Mouse (Mus musculus) stomach, embryonic 14.5 days (tissue): ENCODE data around the gene Mab21l3. TPM values are rescaled to one million over a fixed set of nuclear protein-coding genes. Genes with fewer than 3 reads are reported as not detected.

Experiments used
- ATAC-seq: fragments of 200-750 bp; cut with Nextera tagmentation; 2 replicates; pipeline ENCODE4 v1.8.0; 2017; ENCODE audit warnings: low read depth, moderate TSS enrichment; ENCODE audit not compliant: insufficient number of reproducible peaks, insufficient read depth, low FRiP score
- H3K27ac ChIP-seq: fragments of 300-500 bp; sonication (generic); 2 replicates; pipeline ENCODE4 v1.5.1; 2014; ENCODE audit warnings: mild to moderate bottlenecking, low read length, moderate library complexity, mixed read lengths
- H3K27me3 ChIP-seq: fragments of 300-500 bp; sonication (generic); 2 replicates; pipeline ENCODE4 v1.6.1; 2014; ENCODE audit warnings: low read length, control low read depth, mixed read lengths; ENCODE audit not compliant: control insufficient read depth, insufficient read depth
- H3K36me3 ChIP-seq: fragments of 300-500 bp; sonication (generic); 2 replicates; pipeline ENCODE4 v1.6.1; 2014; ENCODE audit warnings: mild to moderate bottlenecking, control low read depth, low read length, moderate library complexity, mixed read lengths; ENCODE audit not compliant: control insufficient read depth, insufficient read depth
- H3K4me1 ChIP-seq: fragments of 300-500 bp; sonication (generic); 2 replicates; pipeline ENCODE4 v1.6.1; 2014; ENCODE audit warnings: low read length, control low read depth, mixed read lengths; ENCODE audit not compliant: control insufficient read depth, insufficient read depth
- H3K4me2 ChIP-seq: fragments of 300-500 bp; sonication (generic); replicated peaks from 2 replicates; pipeline ENCODE4 v1.6.1; 2014; ENCODE audit warnings: low read depth, low read length, control low read depth
- H3K4me3 ChIP-seq: fragments of 300-500 bp; sonication (generic); 2 replicates; pipeline ENCODE4 v1.5.1; 2014; ENCODE audit warnings: low read depth, low read length, control low read depth
- H3K9ac ChIP-seq: fragments of 300-500 bp; sonication (generic); replicated peaks from 2 replicates; pipeline ENCODE4 v1.6.1; 2014; ENCODE audit warnings: low read depth, mild to moderate bottlenecking, control low read depth, low read length, moderate library complexity, mixed read lengths
- H3K9me3 ChIP-seq: fragments of 300-500 bp; sonication (generic); 2 replicates; pipeline ENCODE4 v1.6.1; 2016; ENCODE audit warnings: low read depth, low read length, control low read depth; ENCODE audit not compliant: control insufficient read depth
- WGBS: fragments of 180-500 bp; shearing (Covaris S2); extraction: QIAGEN DNeasy Blood & Tissue Kit; methylation state at CpG from one replicate; pipeline ENCODE4 v1.1.7; 2014; 5-methylcytosine and 5-hydroxymethylcytosine counted together
- polyA plus RNA-seq: library from polyadenylated mRNA; unstranded; fragments of >200 nt; fragmentation: Nextera tagmentation; extraction: Ambion mirVana; gene quantifications from 2 replicates; pipeline ENCODE4 v1.2.1, GENCODE M21; 2014

Mab21l3 gene
- polyA plus RNA-seq, 1 experiment from 2014 or later: 0.69 TPM

DNA sequence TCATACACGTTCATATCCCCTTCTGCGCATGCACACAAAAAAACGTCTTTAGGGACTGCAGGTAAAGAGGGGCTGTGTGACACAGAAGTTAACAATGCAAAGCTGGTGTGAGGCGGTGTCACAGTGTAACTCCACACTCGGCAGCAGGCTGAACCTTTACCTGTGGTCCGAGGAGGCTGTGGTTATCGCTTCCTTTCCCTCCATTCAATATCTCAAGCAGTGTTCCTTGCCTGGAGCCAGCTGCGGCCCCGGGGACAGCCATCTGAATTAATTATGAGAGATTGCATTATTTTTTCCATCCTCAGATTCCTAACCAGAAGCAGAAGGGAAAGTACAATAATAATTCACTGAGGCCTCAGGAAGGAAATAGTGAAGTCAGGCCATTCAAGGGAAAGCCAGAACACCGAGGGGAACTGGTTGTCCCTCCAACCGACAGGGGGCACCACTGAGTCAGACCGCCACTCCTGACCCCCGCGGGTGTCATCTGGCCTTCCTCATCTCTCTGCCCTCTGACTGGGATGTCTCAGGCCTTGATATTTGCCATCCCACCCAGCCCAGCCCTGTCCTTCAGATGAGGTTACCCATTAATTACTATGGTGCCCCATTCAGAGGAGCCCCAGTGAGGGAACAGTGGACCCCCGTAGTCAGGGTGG lies 53.2 kb downstream of the Mab21l3 start:
- Histone ChIP-seq H3K27ac (no peak overlapping the region), H3K9me3 (no peaks in the 10 kb centered on the region), H3K4me1 (peaks cover 7% of the 10 kb centered on the region; the same call in 1 of the 2 replicates), H3K27me3 (no peaks in the 10 kb centered on the region), H3K4me2 (no peak overlapping the region), H3K36me3 (no peaks in the 10 kb centered on the region), H3K4me3 (no peak overlapping the region), H3K9ac (no peak overlapping the region)
- no peak for ATAC-seq
- 77% methylated on average over 15 of the region's 15 CpGs for WGBS

DNA sequence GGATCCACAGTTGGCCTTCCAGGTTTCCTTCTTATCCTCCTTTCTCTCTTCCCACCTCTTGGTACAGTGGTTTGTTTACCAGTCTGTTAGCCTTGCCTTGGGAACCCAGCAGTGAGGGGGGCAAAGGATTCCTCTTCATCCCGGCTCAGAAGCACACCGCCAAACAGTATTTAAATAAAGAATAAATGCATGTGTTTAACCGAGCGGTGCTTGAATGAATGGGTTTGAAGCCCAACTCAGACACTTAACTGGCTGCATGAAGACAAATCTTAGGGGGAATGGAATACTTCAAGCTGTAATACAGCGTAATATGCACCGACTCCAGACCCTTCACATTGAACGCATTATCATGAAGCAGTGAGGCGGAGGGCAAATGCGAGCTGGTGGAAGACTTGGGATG lies 54.1 kb downstream of the Mab21l3 start:
- 76% methylated on average over 9 of the region's 9 CpGs for WGBS
- no peak overlapping the region for H3K9ac ChIP-seq
- ATAC-seq: no peak
- no peak overlapping the region for H3K4me2 ChIP-seq
- no peak overlapping the region for H3K27ac ChIP-seq
- no peak overlapping the region for H3K4me3 ChIP-seq
- no peaks in the 10 kb centered on the region for H3K36me3 ChIP-seq
- no peaks in the 10 kb centered on the region for H3K27me3 ChIP-seq
- H3K4me1 ChIP-seq: peaks cover 7% of the 10 kb centered on the region; the same call in 1 of the 2 replicates
- no peaks in the 10 kb centered on the region for H3K9me3 ChIP-seq

DNA sequence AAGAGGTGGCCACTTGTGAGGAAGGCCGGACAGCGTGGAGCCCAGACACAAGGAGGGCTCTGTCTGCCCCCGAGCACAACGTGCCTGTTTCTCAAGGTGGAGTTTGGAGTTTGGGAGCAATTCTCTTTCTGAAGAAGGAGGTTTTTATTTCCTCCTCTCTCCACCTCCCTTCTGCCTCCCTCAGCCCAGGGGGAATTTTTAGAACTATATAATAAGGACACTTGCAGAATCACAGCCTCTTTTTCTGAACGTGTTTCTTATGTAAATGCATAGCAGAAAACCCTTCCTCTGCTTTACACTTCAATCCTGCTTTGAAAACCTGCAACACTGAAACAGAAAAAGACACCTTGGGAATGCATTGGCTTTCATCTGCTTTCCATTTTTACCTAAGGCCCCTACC lies 54.7 kb downstream of the Mab21l3 start:
- ATAC-seq: no peak
- no peaks in the 10 kb centered on the region for H3K36me3 ChIP-seq
- H3K27ac ChIP-seq: no peak overlapping the region
- no peaks in the 10 kb centered on the region for H3K27me3 ChIP-seq
- H3K4me2 ChIP-seq: no peak overlapping the region
- 82% methylated on average over 5 of the region's 5 CpGs for WGBS
- H3K4me1 ChIP-seq: peaks cover 7% of the 10 kb centered on the region; the same call in 1 of the 2 replicates
- no peak overlapping the region for H3K4me3 ChIP-seq
- H3K9ac ChIP-seq: no peak overlapping the region
- H3K9me3 ChIP-seq: no peaks in the 10 kb centered on the region

DNA sequence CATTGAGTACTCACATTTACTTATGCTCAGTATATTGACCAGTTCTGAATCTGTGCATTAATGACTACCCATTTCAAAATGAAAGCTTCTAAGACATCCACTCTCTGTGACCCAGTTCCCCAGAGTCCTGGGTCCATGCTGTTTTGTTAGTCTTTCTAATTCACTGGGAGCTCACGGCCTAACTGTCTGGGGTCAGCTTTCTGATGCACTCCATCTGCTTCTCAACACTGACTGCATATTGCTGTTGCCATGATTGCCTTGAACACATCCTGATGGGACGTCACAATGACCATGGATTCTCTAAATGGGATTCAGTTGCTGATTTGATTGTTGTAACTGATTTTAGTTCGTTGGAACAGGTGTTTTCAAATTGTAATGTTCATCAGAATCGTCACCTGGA lies 56.6 kb downstream of the Mab21l3 start:
- no peak overlapping the region for H3K4me2 ChIP-seq
- no peaks in the 10 kb centered on the region for H3K4me1 ChIP-seq
- no peaks in the 10 kb centered on the region for H3K9me3 ChIP-seq
- no peak overlapping the region for H3K9ac ChIP-seq
- no peaks in the 10 kb centered on the region for H3K27me3 ChIP-seq
- no peak overlapping the region for H3K4me3 ChIP-seq
- no peak for ATAC-seq
- WGBS: 65% methylated on average over 4 of the region's 4 CpGs
- no peak overlapping the region for H3K27ac ChIP-seq
- H3K36me3 ChIP-seq: no peaks in the 10 kb centered on the region

DNA sequence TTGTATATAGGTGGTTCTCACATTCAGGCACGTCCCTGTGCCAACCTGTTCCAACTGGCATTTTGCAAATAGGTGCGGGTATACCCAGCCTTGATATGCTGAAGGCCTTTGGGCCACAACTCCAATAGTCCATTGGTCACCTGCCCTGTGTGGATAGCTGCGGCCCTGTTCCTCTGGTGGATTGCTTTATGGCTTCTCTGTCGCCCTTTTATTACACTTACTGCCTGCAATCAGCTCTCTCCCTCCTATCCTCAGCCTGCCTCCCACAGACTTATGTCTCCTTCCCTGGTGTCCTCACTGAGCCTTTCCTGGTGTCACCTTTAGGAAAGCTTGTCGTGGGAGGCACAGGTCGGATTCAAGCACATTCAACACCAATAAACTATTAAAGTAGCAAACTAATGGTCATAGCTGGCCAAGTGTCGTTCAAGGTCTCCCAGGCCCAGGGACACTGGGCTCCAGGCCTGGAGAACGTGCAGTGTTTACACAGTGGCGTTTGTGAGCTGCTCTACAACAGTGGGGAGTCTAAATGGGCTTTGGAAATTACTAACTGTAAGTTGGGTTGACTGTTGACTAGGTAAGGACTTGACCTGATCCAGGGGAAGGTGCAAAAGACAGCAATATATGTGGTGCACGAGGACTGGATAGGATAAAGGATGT lies 63.9 kb downstream of the Mab21l3 start:
- H3K36me3 ChIP-seq: no peaks in the 10 kb centered on the region
- no peak overlapping the region for H3K4me2 ChIP-seq
- no peak overlapping the region for H3K9ac ChIP-seq
- peaks cover 5% of the 10 kb centered on the region; the same call in 1 of the 2 replicates for H3K4me1 ChIP-seq
- no peaks in the 10 kb centered on the region for H3K27me3 ChIP-seq
- no peak for ATAC-seq
- 70% methylated on average over 10 of the region's 10 CpGs for WGBS
- H3K27ac ChIP-seq: no peak overlapping the region
- no peaks in the 10 kb centered on the region for H3K9me3 ChIP-seq
- no peak overlapping the region for H3K4me3 ChIP-seq

DNA sequence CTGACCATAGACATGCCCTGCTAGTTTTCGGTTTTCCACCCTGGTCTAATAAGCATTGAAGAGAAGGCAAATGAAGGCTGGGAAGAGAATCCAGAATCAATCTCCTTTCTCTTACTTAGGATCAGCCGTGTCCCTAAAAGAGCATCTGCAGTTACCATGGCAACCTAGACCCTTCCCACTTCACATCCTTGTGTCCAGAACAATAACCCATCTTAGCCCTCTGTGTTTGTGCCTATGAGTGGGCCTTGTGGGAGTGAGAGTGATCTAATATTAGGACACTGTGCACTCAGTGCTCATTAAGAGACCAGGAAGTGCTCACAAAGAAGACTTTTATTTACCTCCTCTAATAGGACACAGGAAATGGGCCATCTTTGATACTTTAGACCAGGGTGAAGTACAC lies 65.0 kb downstream of the Mab21l3 start:
- WGBS: 60% methylated on average over 2 of the region's 2 CpGs
- peak; percentile 53; the same call in 1 of the 2 replicates for ATAC-seq
- no peaks in the 10 kb centered on the region for H3K9me3 ChIP-seq
- H3K27me3 ChIP-seq: no peaks in the 10 kb centered on the region
- no peak overlapping the region for H3K4me2 ChIP-seq
- no peak overlapping the region for H3K9ac ChIP-seq
- H3K27ac ChIP-seq: no peak overlapping the region
- no peak overlapping the region for H3K4me3 ChIP-seq
- H3K36me3 ChIP-seq: no peaks in the 10 kb centered on the region
- peaks cover 5% of the 10 kb centered on the region; the same call in 1 of the 2 replicates for H3K4me1 ChIP-seq

DNA sequence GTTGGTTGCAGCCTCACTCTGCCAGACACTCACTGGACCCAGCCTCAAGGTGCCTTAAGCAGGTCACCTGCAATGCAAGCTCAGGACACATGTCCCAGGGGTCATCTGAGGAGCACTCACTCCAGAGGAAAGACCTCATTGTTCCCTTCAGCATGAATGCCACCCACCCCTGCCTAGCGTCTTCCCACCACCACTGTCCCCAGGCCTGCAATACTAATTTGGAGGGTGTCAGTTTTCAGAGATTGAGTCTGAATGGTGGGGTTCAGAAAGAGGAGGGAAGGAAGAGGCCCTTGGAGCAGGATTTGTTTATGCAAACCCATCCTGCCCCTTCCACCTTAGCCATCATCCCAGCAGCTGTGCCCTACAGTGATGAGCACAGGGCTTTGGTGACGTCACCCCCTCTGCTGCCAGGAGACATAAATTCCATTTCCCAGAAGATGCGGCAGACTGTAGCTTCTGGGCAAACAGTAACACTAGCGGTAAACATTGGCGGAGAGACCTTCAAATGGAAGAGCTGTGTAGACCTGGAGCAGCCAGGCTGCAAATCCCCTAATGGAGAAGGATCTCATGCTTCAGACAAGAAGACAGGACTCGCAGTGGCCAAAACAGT lies 67.8 kb downstream of the Mab21l3 start:
- H3K27ac ChIP-seq: no peak overlapping the region
- no peak overlapping the region for H3K9ac ChIP-seq
- no peaks in the 10 kb centered on the region for H3K36me3 ChIP-seq
- no peak overlapping the region for H3K4me3 ChIP-seq
- no peaks in the 10 kb centered on the region for H3K9me3 ChIP-seq
- no peak for ATAC-seq
- H3K4me1 ChIP-seq: peaks cover 5% of the 10 kb centered on the region; the same call in 1 of the 2 replicates
- WGBS: 27% methylated on average over 6 of the region's 6 CpGs
- no peak overlapping the region for H3K4me2 ChIP-seq
- H3K27me3 ChIP-seq: no peaks in the 10 kb centered on the region

DNA sequence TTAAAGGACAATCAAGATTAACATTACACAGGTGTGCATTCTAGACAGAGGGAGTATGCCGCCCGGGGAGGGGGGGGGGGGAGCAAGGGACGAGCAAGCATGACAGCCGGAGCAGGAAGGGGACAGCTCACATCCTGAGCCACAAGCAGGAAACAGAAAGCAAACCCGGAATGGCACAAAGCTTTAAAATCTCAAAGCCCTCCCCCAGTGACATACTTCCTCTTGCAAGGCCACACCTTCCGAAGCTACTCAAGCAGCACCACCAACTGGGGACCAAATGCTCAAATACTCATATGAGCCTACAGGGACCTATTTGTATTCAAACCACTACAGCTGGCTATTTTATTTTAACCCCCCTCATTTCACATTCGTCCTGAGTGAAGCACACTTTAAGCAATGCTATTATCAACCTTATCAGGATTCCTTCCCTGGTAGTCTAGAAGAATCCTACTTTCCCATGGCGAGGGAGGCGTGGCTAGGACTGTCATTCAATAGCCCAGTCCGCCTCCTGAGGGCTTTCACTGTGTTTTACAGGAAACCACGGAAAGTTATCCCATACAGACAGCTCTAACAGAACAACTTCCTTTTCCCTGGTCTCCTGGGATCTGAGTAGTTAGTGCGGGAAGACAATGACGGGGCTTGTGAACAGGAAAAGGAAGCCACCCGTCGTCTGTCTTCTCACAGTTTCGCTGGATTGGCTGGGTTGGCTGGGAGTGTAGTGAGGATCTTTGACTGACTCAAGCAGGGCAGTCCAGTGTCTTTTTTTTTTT lies 69.7 kb downstream of the Mab21l3 start:
- H3K27ac ChIP-seq: no peak overlapping the region
- no peaks in the 10 kb centered on the region for H3K36me3 ChIP-seq
- no peak overlapping the region for H3K9ac ChIP-seq
- 0 out of 2 replicates have a peak, but pooled peaks have one; percentile 18 for ATAC-seq
- no peak overlapping the region for H3K4me3 ChIP-seq
- WGBS: 66% methylated on average over 16 of the region's 16 CpGs
- H3K4me2 ChIP-seq: no peak overlapping the region
- no peaks in the 10 kb centered on the region for H3K9me3 ChIP-seq
- no peaks in the 10 kb centered on the region for H3K27me3 ChIP-seq
- peaks cover 5% of the 10 kb centered on the region; the same call in 1 of the 2 replicates for H3K4me1 ChIP-seq
